Mouse (Mus musculus) urinary bladder, postnatal 10 days (tissue): ENCODE measurements around the gene Defb26.

Experiments
- DNase-seq: peaks from one replicate; pipeline ENCODE4 v3.0.0; 2022; ENCODE audit warnings: low spot score

Gene Defb26

GRCm38 (mm10) chr2:152464570-152465150 lies 46.8 kb downstream of the Defb26 start, which contains the start of gene Defb23:
Gene Defb23, minus strand, starts transcription at chr2:152464620.
- no peak for DNase-seq

DNA sequence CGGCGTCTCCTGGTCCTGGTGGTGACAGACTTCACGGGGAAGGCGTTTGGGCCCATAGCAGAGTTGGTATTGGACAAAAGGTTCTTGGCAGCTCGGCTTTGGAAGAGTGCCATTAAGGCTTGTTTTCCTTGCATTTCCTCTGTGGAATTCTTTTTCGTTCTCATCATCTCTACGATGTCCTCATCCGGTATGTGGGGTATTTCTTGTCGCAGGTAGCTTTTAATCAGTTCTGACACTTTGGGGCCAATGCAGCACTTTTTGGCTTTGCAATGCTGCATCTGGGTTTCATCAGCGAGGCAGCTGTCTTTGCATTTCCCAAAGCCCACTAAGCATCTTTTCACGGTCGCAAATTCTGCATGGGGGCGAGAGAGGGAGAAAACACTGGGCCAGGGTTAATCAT lies 52.3 kb downstream of the Defb26 start:
- DNase-seq, result no peak
